Mouse (Mus musculus) urinary bladder, postnatal 14 days (tissue): ENCODE results near the gene Shisal1.

ENCODE experiments used
- DNase-seq: peaks from one replicate; pipeline ENCODE4 v3.0.0; 2021; ENCODE audit warnings: low spot score

Shisal1 gene

DNA sequence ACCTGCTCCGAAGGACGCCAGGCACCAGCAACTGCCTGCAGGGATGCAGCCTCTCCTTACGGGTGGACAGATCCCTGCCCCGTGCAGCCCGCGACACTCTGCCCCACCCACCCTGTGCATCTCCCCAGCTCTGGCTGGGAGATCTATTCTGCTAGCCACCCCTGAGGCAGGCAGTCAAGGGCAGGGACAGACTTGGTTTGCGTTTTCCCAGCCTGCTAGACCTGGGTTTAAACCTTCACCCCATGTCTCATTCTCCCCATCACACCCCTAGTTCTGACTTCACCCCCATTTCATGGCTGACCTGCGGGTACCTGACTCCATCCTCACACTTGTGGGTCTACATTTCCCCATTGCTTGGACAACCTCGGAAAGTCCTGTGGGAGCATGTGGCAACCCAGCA lies at the start of gene Shisal1:
Shisal1 (minus strand) TSS at position 101 of the 400 bp plus-strand sequence.
- no peak for DNase-seq

- no peak for DNase-seq
Measured at GRCm38 (mm10) chr15:84490486-84490885, 43.6 kb upstream of the Shisal1 start.

DNA sequence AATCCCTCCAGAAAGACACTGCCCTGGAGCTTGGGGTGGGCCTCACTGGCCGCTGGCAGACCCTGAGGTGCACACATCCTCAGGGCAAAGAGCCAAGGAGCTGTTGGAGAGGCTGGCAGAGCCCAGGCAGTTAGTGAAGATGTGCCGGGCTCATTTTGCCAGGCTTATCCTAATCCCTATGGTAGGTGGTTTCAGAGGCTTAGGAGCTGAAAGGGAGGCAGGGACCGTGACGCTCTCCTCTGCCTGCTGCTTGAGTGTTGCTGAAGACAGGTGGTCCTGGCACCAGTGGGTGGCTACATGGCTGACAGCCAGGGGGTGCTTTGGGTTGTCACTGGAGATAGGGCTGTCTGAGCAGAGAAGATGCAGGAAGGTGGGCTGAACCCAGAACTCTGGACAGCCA lies 37.4 kb upstream of the Shisal1 start:
- no peak for DNase-seq

DNA sequence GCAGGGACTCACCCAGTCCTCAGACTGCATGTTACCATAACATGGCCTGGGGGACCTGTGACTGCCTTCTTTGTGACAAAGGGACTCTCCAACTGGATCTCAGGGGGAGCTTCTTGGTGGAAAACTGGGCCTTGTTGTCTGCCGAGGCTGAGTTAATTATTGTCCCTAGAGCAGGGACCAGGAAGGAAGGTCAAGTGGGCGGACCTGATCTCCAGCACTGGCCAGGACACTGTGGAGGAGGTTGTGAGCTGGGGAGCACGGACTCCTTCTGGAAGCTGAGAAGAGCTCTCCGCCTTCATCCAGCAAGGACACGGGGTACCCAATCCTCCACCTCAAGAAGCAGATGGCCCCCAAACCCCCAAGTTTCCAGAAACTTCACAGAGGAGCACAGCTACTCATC lies 36.7 kb upstream of the Shisal1 start:
- DNase-seq, result no peak

GRCm38 (mm10) chr15:84481259-84481877 lies 34.5 kb upstream of the Shisal1 start:
- DNase-seq, result no peak

GRCm38 (mm10) chr15:84469391-84469790 lies 22.5 kb upstream of the Shisal1 start:
- DNase-seq, result no peak

GRCm38 (mm10) chr15:84467761-84468160 lies 20.9 kb upstream of the Shisal1 start:
- DNase-seq, result no peak

GRCm38 (mm10) chr15:84466458-84467267 lies 19.8 kb upstream of the Shisal1 start:
- peak; percentile 20 for DNase-seq

- no peak for DNase-seq
Measured at GRCm38 (mm10) chr15:84461429-84461828, 14.5 kb upstream of the Shisal1 start.

GRCm38 (mm10) chr15:84458983-84459382 lies 12.1 kb upstream of the Shisal1 start:
- no peak for DNase-seq

GRCm38 (mm10) chr15:84455286-84455685 lies 8.4 kb upstream of the Shisal1 start:
- DNase-seq, result no peak

- DNase-seq, result no peak
Measured at GRCm38 (mm10) chr15:84453091-84453490, 6.2 kb upstream of the Shisal1 start.

GRCm38 (mm10) chr15:84450441-84451183 lies 3.7 kb upstream of the Shisal1 start:
- peak; percentile 81 for DNase-seq

DNA sequence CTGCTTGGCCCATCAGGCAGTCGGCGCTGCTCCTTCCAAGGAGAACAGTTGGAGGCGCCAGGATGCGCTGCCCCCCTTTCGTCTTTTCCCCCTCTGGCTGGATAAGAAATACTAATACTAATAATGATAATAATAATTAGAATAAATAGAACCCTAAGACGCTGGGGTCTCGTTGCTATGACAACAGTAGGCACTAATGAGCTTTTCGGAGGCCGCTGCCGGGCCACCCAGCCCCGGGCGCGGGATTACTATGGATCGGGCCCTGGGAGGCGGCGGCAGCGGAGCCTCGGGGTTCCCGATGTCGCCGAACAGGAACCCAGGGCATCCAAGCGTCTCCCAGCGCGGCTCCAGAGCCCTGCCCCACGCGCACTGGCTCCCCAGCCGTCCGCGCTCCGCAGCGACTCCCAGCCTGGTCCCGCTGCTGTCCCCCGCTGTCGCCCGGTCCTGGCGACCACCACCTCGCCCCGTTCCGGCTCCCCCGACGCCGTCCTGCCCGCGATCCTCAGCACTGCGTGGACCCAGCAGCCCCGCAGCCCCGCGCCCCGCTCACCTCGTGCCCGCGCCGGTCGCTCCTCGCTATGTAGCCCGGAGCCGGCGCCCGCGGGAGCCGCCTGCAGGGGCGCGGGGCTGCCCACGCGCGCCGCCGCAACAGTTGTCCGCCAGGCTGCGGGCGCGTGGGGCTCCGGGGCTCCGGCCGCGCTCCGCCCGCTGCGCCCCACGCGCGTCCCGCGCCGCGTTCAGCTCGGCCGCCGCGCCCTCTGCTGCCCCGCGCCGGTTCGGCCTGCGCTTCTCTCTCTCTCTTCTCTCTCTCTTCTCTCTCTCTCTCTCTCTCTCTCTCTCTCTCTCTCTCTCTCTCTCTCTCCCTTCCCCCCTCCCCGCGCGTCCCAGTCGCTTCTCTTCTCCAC lies 833 bp downstream of the Shisal1 start:
- DNase-seq, result no peak

DNA sequence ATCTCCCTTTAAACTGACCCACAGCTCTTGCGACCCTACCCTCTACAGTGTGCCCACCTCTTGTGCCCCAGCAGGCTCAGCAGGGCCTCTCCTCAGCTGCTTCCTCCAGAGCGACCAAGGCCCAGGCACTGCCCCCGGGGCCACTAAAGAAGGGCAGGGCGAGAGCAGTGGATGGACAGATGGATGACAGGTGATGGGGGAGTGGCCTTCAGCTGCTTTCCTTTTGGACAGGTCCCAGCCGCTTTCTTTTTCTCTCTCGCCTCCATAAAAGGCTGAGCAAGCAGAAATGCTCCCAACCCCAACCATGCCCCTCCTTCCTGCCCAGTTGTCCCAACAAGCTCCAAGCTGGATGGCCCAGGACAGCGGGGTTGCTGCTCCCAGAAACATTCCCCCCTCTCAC lies 2.7 kb downstream of the Shisal1 start:
- no peak for DNase-seq

- no peak for DNase-seq
Measured at GRCm38 (mm10) chr15:84443631-84444030, 3.3 kb downstream of the Shisal1 start.

DNA sequence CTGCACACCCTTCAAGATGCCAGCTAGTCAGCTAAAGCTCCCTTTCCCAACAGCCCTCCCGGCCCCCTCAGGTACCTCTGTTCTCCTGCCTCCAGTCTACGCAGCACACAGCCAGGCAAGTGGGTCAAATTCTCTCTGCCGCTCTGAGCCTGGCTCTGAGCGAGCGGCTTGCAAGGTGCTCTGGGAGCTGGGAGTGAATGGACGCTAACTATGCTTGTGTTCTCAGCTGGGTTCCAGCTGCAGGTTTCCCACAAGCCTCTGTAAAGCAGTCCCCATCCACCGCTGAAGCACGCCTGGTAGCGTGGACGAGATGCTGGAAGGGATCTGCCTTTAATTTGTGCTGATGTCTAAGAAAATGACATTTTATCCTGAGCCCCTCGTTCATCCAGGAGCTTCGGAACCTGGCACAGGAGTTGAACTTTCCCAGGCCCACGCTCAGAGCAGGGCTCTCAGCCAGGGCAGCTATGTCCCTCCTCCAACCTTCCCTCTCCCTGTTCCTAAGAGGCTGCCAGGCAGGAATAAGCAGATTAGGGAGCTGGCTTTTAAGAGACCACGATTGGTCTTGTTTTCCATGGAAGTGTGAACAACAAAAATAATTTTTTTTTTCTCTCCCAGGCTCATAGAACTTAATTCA lies 5.1 kb downstream of the Shisal1 start:
- DNase-seq, result peak; percentile 25

GRCm38 (mm10) chr15:84440820-84441219 lies 6.1 kb downstream of the Shisal1 start:
- peak; percentile 31 for DNase-seq

DNA sequence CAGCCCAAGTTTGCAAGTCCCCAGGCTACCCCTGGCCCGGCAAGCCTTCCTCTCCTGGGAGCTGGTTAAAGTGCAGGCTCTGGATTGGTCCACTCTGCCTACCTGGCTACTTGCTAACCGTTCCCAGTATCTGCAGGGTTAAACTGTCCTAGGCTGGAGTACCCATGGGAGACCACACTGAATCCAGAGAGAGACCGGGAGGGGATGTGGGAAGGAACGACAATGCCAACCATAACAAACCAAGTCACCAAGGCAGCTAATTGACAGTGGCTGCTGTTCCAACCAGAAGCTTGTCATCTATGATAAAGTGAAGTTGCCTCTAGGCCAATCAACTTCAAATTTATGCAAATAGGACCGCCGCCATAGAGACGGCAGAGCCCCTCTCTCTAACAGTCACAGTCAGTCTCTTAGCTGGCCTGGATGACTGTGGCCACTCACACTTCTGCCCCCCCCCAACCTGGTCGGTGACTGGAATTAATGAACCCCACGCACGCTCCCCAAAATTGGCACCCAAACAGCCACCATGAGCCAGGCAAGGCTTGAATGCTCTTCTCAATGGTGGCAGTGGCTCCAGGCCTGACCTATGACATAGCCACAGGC lies 13.2 kb downstream of the Shisal1 start:
- DNase-seq, result no peak

GRCm38 (mm10) chr15:84430482-84430881 lies 16.4 kb downstream of the Shisal1 start:
- no peak for DNase-seq

- peak; percentile 21 for DNase-seq
Measured at GRCm38 (mm10) chr15:84427624-84428023, 19.3 kb downstream of the Shisal1 start.
